Mouse (Mus musculus) forebrain, postnatal 0 days (tissue): Measurements from ENCODE around the gene Vrk1. TPM values are rescaled to one million over a fixed set of nuclear protein-coding genes. Genes with fewer than 3 reads are reported as not detected.

Experiments used
- ATAC-seq: fragments of 200-750 bp; cut with Nextera tagmentation; 2 replicates; pipeline ENCODE4 v1.8.0; 2017; ENCODE audit warnings: mild to moderate bottlenecking, moderate library complexity
- DNase-seq: peaks from one replicate; pipeline ENCODE4 v3.0.0-alpha.2; 2015
- H3K27ac ChIP-seq: fragments of 300-500 bp; sonication (generic); 2 replicates; pipeline ENCODE4 v1.5.1; 2014; ENCODE audit warnings: low read depth, mild to moderate bottlenecking, antibody characterized with exemption, low read length, moderate library complexity, mixed read lengths
- H3K27me3 ChIP-seq: fragments of 300-500 bp; sonication (generic); 2 replicates; pipeline ENCODE4 v1.6.1; 2014; ENCODE audit warnings: mild to moderate bottlenecking, low read length, mixed read lengths; ENCODE audit not compliant: insufficient read depth
- H3K36me3 ChIP-seq: fragments of 300-500 bp; sonication (generic); 2 replicates; pipeline ENCODE4 v1.6.1; 2014; ENCODE audit warnings: mild to moderate bottlenecking, moderate library complexity; ENCODE audit not compliant: insufficient read depth
- H3K4me1 ChIP-seq: fragments of 300-500 bp; sonication (generic); 2 replicates; pipeline ENCODE4 v1.6.1; 2014; ENCODE audit warnings: antibody characterized with exemption; ENCODE audit not compliant: insufficient read depth
- H3K4me2 ChIP-seq: fragments of 300-500 bp; sonication (generic); 2 replicates; pipeline ENCODE4 v1.6.1; 2014; ENCODE audit warnings: low read depth, mild to moderate bottlenecking, moderate library complexity
- H3K4me3 ChIP-seq: fragments of 300-500 bp; sonication (generic); 2 replicates; pipeline ENCODE4 v1.5.1; 2014; ENCODE audit warnings: low read depth, low read length, mixed read lengths
- H3K9ac ChIP-seq: fragments of 300-500 bp; sonication (generic); 2 replicates; pipeline ENCODE4 v1.6.1; 2014; ENCODE audit warnings: mild to moderate bottlenecking
- H3K9me3 ChIP-seq: fragments of 300-500 bp; sonication (generic); 2 replicates; pipeline ENCODE4 v1.6.1; 2016; ENCODE audit warnings: low read length
- CTCF ChIP-seq: sonication (generic); IDR thresholded peaks from 2 replicates; pipeline ENCODE4 v1.5.1; 2016; ENCODE audit warnings: antibody characterized with exemption, control low read depth, low read depth
- WGBS: fragments of 180-500 bp; shearing (Covaris S2); extraction: QIAGEN DNeasy Blood & Tissue Kit; methylation state at CpG from one replicate; pipeline ENCODE4 v1.1.7; 2014; 5-methylcytosine and 5-hydroxymethylcytosine counted together
- polyA plus RNA-seq: library from polyadenylated mRNA; unstranded; fragments of >200 nt; fragmentation: Nextera tagmentation; extraction: Ambion mirVana; gene quantifications from 2 replicates; pipeline ENCODE4 v1.2.1, GENCODE M21; 2015
- total RNA-seq: library from RNA; depleted of rRNA; stranded (reverse); fragments of >200 nt; gene quantifications from 2 replicates; pipeline ENCODE4 v1.2.3, GENCODE M21; 2014

Vrk1 gene
- total and polyA plus RNA-seq, 2 experiments from 2014 or later = 34.9 to 51.5 TPM

DNA sequence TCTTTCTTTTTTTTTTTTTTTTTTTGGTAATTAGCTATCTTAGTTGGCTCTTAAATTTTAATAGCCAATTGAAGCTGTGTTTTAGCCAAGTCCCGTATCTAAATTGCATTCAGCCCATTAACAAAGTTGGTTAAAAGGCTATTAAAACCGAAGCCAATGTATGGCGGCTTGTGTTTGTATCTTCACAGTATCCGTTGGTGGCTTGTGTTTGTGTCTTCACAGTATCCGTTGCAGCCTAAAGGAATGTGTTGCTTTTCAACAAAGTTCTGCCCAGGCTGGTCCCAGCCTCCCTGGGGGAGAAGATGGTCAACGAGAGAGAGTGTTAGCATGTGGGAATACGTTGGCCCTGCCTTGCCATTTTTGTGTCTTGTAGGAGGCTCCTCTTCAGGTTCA, 71.7 kb downstream of the Vrk1 start:
- no peaks in the 10 kb centered on the region for H3K36me3 ChIP-seq
- ATAC-seq = no peak
- H3K9me3 ChIP-seq = no peaks in the 10 kb centered on the region
- H3K27me3 ChIP-seq = no peaks in the 10 kb centered on the region
- peak overlapping the region; percentile 53 for H3K4me2 ChIP-seq
- H3K9ac ChIP-seq = no peak overlapping the region
- WGBS = 13% methylated on average over 7 of the region's 7 CpGs
- TF ChIP-seq CTCF = no peak
- peak overlapping the region; percentile 69; the same call in 1 of the 2 replicates for H3K27ac ChIP-seq
- no peak for DNase-seq
- no peak overlapping the region for H3K4me3 ChIP-seq
- peaks cover 18% of the 10 kb centered on the region for H3K4me1 ChIP-seq

- Histone ChIP-seq H3K27me3 (no peaks in the 10 kb centered on the region), H3K9ac (no peak overlapping the region), H3K4me3 (no peak overlapping the region), H3K9me3 (no peaks in the 10 kb centered on the region), H3K4me2 (peak overlapping the region; percentile 13), H3K36me3 (no peaks in the 10 kb centered on the region), H3K4me1 (peaks cover 18% of the 10 kb centered on the region), H3K27ac (peak overlapping the region; percentile 69)
- peak; percentile 71 for ATAC-seq
- 16% methylated on average over 16 of the region's 16 CpGs for WGBS
- DNase-seq = peak; percentile 64
- no peak for TF ChIP-seq CTCF
These were observed 72.3 kb downstream of the Vrk1 start for GRCm38 (mm10) chr12:106082191-106082957.

GRCm38 (mm10) chr12:106082958-106083381, 72.9 kb downstream of the Vrk1 start:
- WGBS = 41% methylated on average over 11 of the region's 11 CpGs
- H3K9me3 ChIP-seq = no peaks in the 10 kb centered on the region
- no peak for TF ChIP-seq CTCF
- no peaks in the 10 kb centered on the region for H3K36me3 ChIP-seq
- H3K27ac ChIP-seq = peak overlapping the region; percentile 69
- H3K4me1 ChIP-seq = peaks cover 18% of the 10 kb centered on the region
- H3K27me3 ChIP-seq = no peaks in the 10 kb centered on the region
- ATAC-seq (peak; percentile 18; the same call in 1 of the 2 replicates), DNase-seq (no peak)
- no peak overlapping the region for H3K9ac ChIP-seq
- H3K4me3 ChIP-seq = no peak overlapping the region
- H3K4me2 ChIP-seq = no peak overlapping the region

GRCm38 (mm10) chr12:106084126-106084525, 74.1 kb downstream of the Vrk1 start:
- Histone ChIP-seq H3K9ac (no peak overlapping the region), H3K36me3 (no peaks in the 10 kb centered on the region), H3K9me3 (no peaks in the 10 kb centered on the region), H3K4me3 (no peak overlapping the region), H3K27me3 (no peaks in the 10 kb centered on the region), H3K27ac (peak overlapping the region; percentile 57; the same call in 1 of the 2 replicates), H3K4me1 (peaks cover 18% of the 10 kb centered on the region), H3K4me2 (no peak overlapping the region)
- 81% methylated on average over 12 of the region's 12 CpGs for WGBS
- DNase-seq = peak; percentile 18
- peak; percentile 42; the same call in 1 of the 2 replicates for ATAC-seq
- TF ChIP-seq CTCF = no peak

GRCm38 (mm10) chr12:106094827-106095226, 84.8 kb downstream of the Vrk1 start:
- Histone ChIP-seq H3K27ac (no peak overlapping the region), H3K36me3 (no peaks in the 10 kb centered on the region), H3K4me2 (no peak overlapping the region), H3K27me3 (no peaks in the 10 kb centered on the region), H3K9ac (no peak overlapping the region), H3K4me1 (no peaks in the 10 kb centered on the region), H3K4me3 (no peak overlapping the region), H3K9me3 (no peaks in the 10 kb centered on the region)
- TF ChIP-seq CTCF = no peak
- no peak for ATAC-seq
- no peak for DNase-seq
- WGBS = 95% methylated on average over 9 of the region's 9 CpGs

DNA sequence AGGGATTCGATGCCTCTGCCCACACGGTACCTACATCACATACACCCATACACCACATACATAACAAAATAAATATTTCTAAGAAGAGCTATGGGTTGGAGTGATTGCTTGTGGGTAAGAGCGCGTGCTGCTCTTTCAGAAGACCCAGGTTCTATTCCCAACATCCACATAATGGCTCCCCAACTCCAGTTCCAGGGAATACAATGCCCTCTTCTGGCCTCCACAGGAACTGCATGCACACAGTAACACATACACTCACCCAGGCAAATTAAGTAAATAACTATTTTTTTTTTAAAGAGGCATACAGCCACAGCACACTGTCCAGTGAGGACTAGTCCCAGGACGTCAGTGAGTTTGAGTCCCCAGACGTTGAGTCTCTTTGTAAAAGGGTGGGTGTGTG, 92.0 kb downstream of the Vrk1 start:
- Histone ChIP-seq H3K4me3 (no peak overlapping the region), H3K27me3 (no peaks in the 10 kb centered on the region), H3K4me1 (no peaks in the 10 kb centered on the region), H3K9ac (no peak overlapping the region), H3K27ac (no peak overlapping the region), H3K4me2 (no peak overlapping the region), H3K36me3 (no peaks in the 10 kb centered on the region), H3K9me3 (no peaks in the 10 kb centered on the region)
- 98% methylated on average over 6 of the region's 6 CpGs for WGBS
- ATAC-seq = no peak
- no peak for DNase-seq
- peak; percentile 47 for TF ChIP-seq CTCF
